Mouse (Mus musculus): Measurements from ENCODE around the gene AK157302. TPM values are rescaled to one million over a fixed set of nuclear protein-coding genes. Genes with fewer than 3 reads are reported as not detected.

AK157302 gene
- total RNA-seq, 2 experiments from 2014 or later = 16.0 to 17.7 TPM

- DNase-seq (ENCODE audit: low spot score in 2 of 2) = no peak
These were observed 47.7 kb downstream of the AK157302 start, which contains the start of gene Olfr1366 for GRCm38 (mm10) chr13:21542708-21543107. Gene Olfr1366 (minus strand): TSS chr13:21542808.

Small RNAs within 50 kb of the gene (microRNA-seq; reads per million reads assigned to microRNA genes)
- 0 reads per million in 2 experiments for gene Mir1896

Other genes with a start within 250 kb of the AK157302 start
- gene Gpx5, start 202.5 kb upstream of the AK157302 start, total RNA-seq (2021) = not detected
- not detected for gene Gpx6, start 183.1 kb upstream of the AK157302 start, total RNA-seq (2021)
- not detected for gene Olfr1367, start 148.3 kb upstream of the AK157302 start, total RNA-seq (2021)
- 10 to 100 TPM in 1 of 2 experiments, 1 to 10 TPM in 1; 9.9 to 10.2 TPM for gene Zscan12, start 132.4 kb upstream of the AK157302 start, total RNA-seq (2021)
- 10 to 100 TPM; 41.7 to 42.0 TPM for gene Zkscan3, start 92.5 kb upstream of the AK157302 start, total RNA-seq (2021)
- gene Pgbd1, start 54.2 kb upstream of the AK157302 start, total RNA-seq (2021) = 1 to 10 TPM; 1.4 to 1.7 TPM
- gene Zscan26, start 41.5 kb upstream of the AK157302 start, total RNA-seq (2021) = 10 to 100 TPM; 26.9 to 29.4 TPM
- gene Nkapl, start 26.7 kb upstream of the AK157302 start, total RNA-seq (2021) = 1 to 10 TPM; 1.0 to 1.2 TPM
- 1 to 10 TPM; 6.6 to 7.9 TPM for gene Zkscan4, start 16.3 kb upstream of the AK157302 start, total RNA-seq (2021)
- not detected for gene Gm10065, start 15.8 kb upstream of the AK157302 start, total RNA-seq (2021)
- 10 to 100 TPM; 48.8 to 72.4 TPM for gene Gm11273, start 6.2 kb downstream of the AK157302 start, total RNA-seq (2021)
- 10 to 100 TPM; 12.9 to 15.9 TPM for gene Zkscan8, start 35.9 kb downstream of the AK157302 start, total RNA-seq (2021)
- not detected for gene Olfr1366, start 47.6 kb downstream of the AK157302 start, total RNA-seq (2021)
- gene Olfr1535, start 64.7 kb downstream of the AK157302 start, total RNA-seq (2021) = not detected
- gene Olfr1364, start 86.5 kb downstream of the AK157302 start, total RNA-seq (2021) = not detected
- gene Olfr1362, start 118.8 kb downstream of the AK157302 start, total RNA-seq (2021) = not detected
- not detected for gene Olfr11, start 147.3 kb downstream of the AK157302 start, total RNA-seq (2021)
- gene Olfr1361, start 168.2 kb downstream of the AK157302 start, total RNA-seq (2021) = not detected
- gene Olfr1360, start 182.2 kb downstream of the AK157302 start, total RNA-seq (2021) = not detected
- gene Olfr1359, start 202.9 kb downstream of the AK157302 start, total RNA-seq (2021) = not detected
- gene Hist1h2bl, start 220.9 kb downstream of the AK157302 start, total RNA-seq (2021) = 10 to 100 TPM; 55.7 to 83.1 TPM
- gene Hist1h2ai, start 221.2 kb downstream of the AK157302 start, total RNA-seq (2021) = 10 to 100 TPM; 69.8 to 77.4 TPM
- 100 to 1,000 TPM; 100 to 141 TPM for gene Hist1h3h, start 222.4 kb downstream of the AK157302 start, total RNA-seq (2021)
- 10 to 100 TPM; 17.6 to 20.3 TPM for gene Hist1h2bm, start 226.8 kb downstream of the AK157302 start, total RNA-seq (2021)
- gene Hist1h4j, start 239.8 kb downstream of the AK157302 start, total RNA-seq (2021) = 10 to 100 TPM; 22.7 to 23.3 TPM